Mouse (Mus musculus): ENCODE results near the gene Akr1c12.

- TF ChIP-seq GATA1 (IDR thresholded peaks at IDR 0.05; ENCODE audit: borderline replicate concordance, low read length) (no peak), FLI1 (IDR thresholded peaks at IDR 0.05; ENCODE audit: low read length) (no peak)
Measured at GRCm38 (mm10) chr13:4270860-4271259, 8.4 kb downstream of the Akr1c12 start.

All from megakaryocyte, embryonic 14.5 days (primary cell).